Mouse (Mus musculus) common myeloid progenitor, adult 5-6 weeks (primary cell): ENCODE results near the gene Emc9. TPM values are rescaled to one million over a fixed set of nuclear protein-coding genes. Genes with fewer than 3 reads are reported as not detected.

Source experiments
- total RNA-seq: library from RNA; stranded (forward); fragments of 200-1000, 187-1606 nt; gene quantifications from 2 replicates; pipeline ENCODE4 v1.2.3, GENCODE M21; 2017

The Emc9 gene
- total RNA-seq, 1 experiment from 2014 or later, result 24.3 TPM

Other genes starting within 250 kb of the Emc9 start
- 77.1 and 95.0 TPM in 2 replicates for gene Dhrs4, start 106.5 kb downstream of the Emc9 start, total RNA-seq
- gene Carmil3, start 94.7 kb downstream of the Emc9 start, total RNA-seq, result 0.15 and 2.1 TPM in 2 replicates
- gene Cpne6, start 74.9 kb downstream of the Emc9 start, total RNA-seq, result not detected in 2 replicates
- gene Nrl, start 60.3 kb downstream of the Emc9 start, total RNA-seq, result not detected in 2 replicates
- 47.8 and 51.1 TPM in 2 replicates for gene Pck2, start 45.0 kb downstream of the Emc9 start, total RNA-seq
- gene Dcaf11, start 25.3 kb downstream of the Emc9 start, total RNA-seq, result 41.6 and 79.5 TPM in 2 replicates
- not detected in 2 replicates for gene A730061H03Rik, start 24.9 kb downstream of the Emc9 start, total RNA-seq
- gene Fitm1, start 9.7 kb downstream of the Emc9 start, total RNA-seq, result 1.3 TPM in 1 of 2 replicates, not detected in the other
- 329 and 372 TPM in 2 replicates for gene Psme1, start 7.2 kb downstream of the Emc9 start, total RNA-seq
- 217 and 241 TPM in 2 replicates for gene Psme2, start 5.8 kb upstream of the Emc9 start, total RNA-seq
- 11.9 and 21.2 TPM in 2 replicates for gene Rnf31, start 6.4 kb upstream of the Emc9 start, total RNA-seq
- gene Irf9, start 18.3 kb upstream of the Emc9 start, total RNA-seq, result 38.5 and 39.8 TPM in 2 replicates
- 8.1 and 12.7 TPM in 2 replicates for gene Rec8, start 32.7 kb upstream of the Emc9 start, total RNA-seq
- 23.0 and 64.0 TPM in 2 replicates for gene Ipo4, start 50.7 kb upstream of the Emc9 start, total RNA-seq
- 0.87 and 9.9 TPM in 2 replicates for gene Gm49378, start 52.6 kb upstream of the Emc9 start, total RNA-seq
- 42.8 and 66.8 TPM in 2 replicates for gene Tm9sf1, start 58.5 kb upstream of the Emc9 start, total RNA-seq
- gene Tssk4, start 64.9 kb upstream of the Emc9 start, total RNA-seq, result 0.27 and 0.82 TPM in 2 replicates
- gene Mdp1, start 75.2 kb upstream of the Emc9 start, total RNA-seq, result 26.2 and 28.2 TPM in 2 replicates
- gene Gmpr2, start 86.6 kb upstream of the Emc9 start, total RNA-seq, result 39.3 and 46.1 TPM in 2 replicates
- gene Nedd8, start 86.8 kb upstream of the Emc9 start, total RNA-seq, result 345 and 391 TPM in 2 replicates
- gene Tinf2, start 96.5 kb upstream of the Emc9 start, total RNA-seq, result 20.9 and 24.1 TPM in 2 replicates
- gene Tgm1, start 128.6 kb upstream of the Emc9 start, total RNA-seq, result 1.9 and 2.8 TPM in 2 replicates
- 11.6 and 15.0 TPM in 2 replicates for gene Rabggta, start 137.0 kb upstream of the Emc9 start, total RNA-seq
- gene Dhrs1, start 160.4 kb upstream of the Emc9 start, total RNA-seq, result 8.3 and 23.9 TPM in 2 replicates
- gene Nop9, start 160.4 kb upstream of the Emc9 start, total RNA-seq, result 21.4 and 22.7 TPM in 2 replicates
- gene Cideb, start 173.2 kb upstream of the Emc9 start, total RNA-seq, result 0.14 and 1.1 TPM in 2 replicates
- gene Ltb4r2, start 176.1 kb upstream of the Emc9 start, total RNA-seq, result 0.46 and 0.49 TPM in 2 replicates
- 1.5 and 6.3 TPM in 2 replicates for gene Ltb4r1, start 180.7 kb upstream of the Emc9 start, total RNA-seq
- not detected in 2 replicates for gene Adcy4, start 198.8 kb upstream of the Emc9 start, total RNA-seq
- gene Ripk3, start 203.6 kb upstream of the Emc9 start, total RNA-seq, result 33.0 and 43.3 TPM in 2 replicates
- gene Nfatc4, start 237.8 kb upstream of the Emc9 start, total RNA-seq, result not detected in 2 replicates